Mouse (Mus musculus) hindbrain, embryonic 10.5 days (tissue): Measurements from ENCODE around the gene Adamtsl4. TPM values are rescaled to one million over a fixed set of nuclear protein-coding genes. Genes with fewer than 3 reads are reported as not detected.
"Not testable (repeated sequence)": the region's sequence is repeated elsewhere in the genome, so short reads cannot be mapped to it uniquely, and the experiment has no call there.

Experiments
- DNase-seq: peaks from one replicate; pipeline ENCODE4 v3.0.0-alpha.2; 2017; ENCODE audit warnings: low spot score
- H3K27ac ChIP-seq: fragments of 300-500 bp; sonication (generic); 2 replicates; pipeline ENCODE4 v1.5.1; 2016; ENCODE audit warnings: mild to moderate bottlenecking, moderate library complexity
- H3K27me3 ChIP-seq: fragments of 300-500 bp; sonication (generic); 2 replicates; pipeline ENCODE4 v1.6.1; 2016; ENCODE audit warnings: mild to moderate bottlenecking; ENCODE audit not compliant: poor library complexity, insufficient read depth, severe bottlenecking
- H3K36me3 ChIP-seq: fragments of 300-500 bp; sonication (generic); 2 replicates; pipeline ENCODE4 v1.6.1; 2016; ENCODE audit warnings: mild to moderate bottlenecking, moderate library complexity
- H3K4me1 ChIP-seq: fragments of 300-500 bp; sonication (generic); replicated peaks from 2 replicates; pipeline ENCODE4 v1.6.1; 2016; ENCODE audit warnings: mild to moderate bottlenecking
- H3K4me3 ChIP-seq: fragments of 300-500 bp; sonication (generic); 2 replicates; pipeline ENCODE4 v1.5.1; 2016; ENCODE audit warnings: mild to moderate bottlenecking, moderate library complexity
- H3K9me3 ChIP-seq: fragments of 300-500 bp; sonication (generic); 2 replicates; pipeline ENCODE4 v1.6.1; 2016; ENCODE audit warnings: mild to moderate bottlenecking, moderate library complexity
- WGBS: fragments of 180-500 bp; shearing (Covaris S2); methylation state at CpG from one replicate; pipeline ENCODE4 v1.1.7; 2016; 5-methylcytosine and 5-hydroxymethylcytosine counted together
- polyA plus RNA-seq: library from polyadenylated mRNA; unstranded; fragments of >200 nt; fragmentation: Nextera tagmentation; extraction: Ambion mirVana; gene quantifications from 2 replicates; pipeline ENCODE4 v1.2.1, GENCODE M21; 2016

Adamtsl4 gene
- polyA plus RNA-seq, 1 experiment from 2014 or later, result 0.86 TPM

GRCm38 (mm10) chr3:95661945-95662715, 25.6 kb downstream of the Adamtsl4 start:
- 63% methylated on average over 7 of the region's 7 CpGs for WGBS
- no peak for DNase-seq
- Histone ChIP-seq H3K27ac (no peak overlapping the region), H3K27me3 (no peaks in the 10 kb centered on the region), H3K9me3 (no peaks in the 10 kb centered on the region), H3K4me3 (peak overlapping the region; percentile 23), H3K36me3 (peaks cover 64% of the 10 kb centered on the region), H3K4me1 (peaks cover 65% of the 10 kb centered on the region)

GRCm38 (mm10) chr3:95660788-95661478, 26.8 kb downstream of the Adamtsl4 start:
- H3K27ac ChIP-seq, result peak overlapping the region; percentile 99
- DNase-seq, result no peak
- H3K4me1 ChIP-seq, result peaks cover 53% of the 10 kb centered on the region
- WGBS, result 73% methylated on average over 2 of the region's 2 CpGs
- H3K9me3 ChIP-seq, result no peaks in the 10 kb centered on the region
- peaks cover 58% of the 10 kb centered on the region for H3K36me3 ChIP-seq
- no peaks in the 10 kb centered on the region for H3K27me3 ChIP-seq
- H3K4me3 ChIP-seq, result peak overlapping the region; percentile 99

- peak overlapping the region; percentile 99 for H3K27ac ChIP-seq
- H3K4me1 ChIP-seq, result peaks cover 46% of the 10 kb centered on the region
- no peaks in the 10 kb centered on the region for H3K9me3 ChIP-seq
- DNase-seq, result no peak
- peaks cover 51% of the 10 kb centered on the region for H3K36me3 ChIP-seq
- H3K4me3 ChIP-seq, result peak overlapping the region; percentile 99
- WGBS, result 3% methylated on average over 8 of the region's 8 CpGs
- no peaks in the 10 kb centered on the region for H3K27me3 ChIP-seq
These were observed 27.8 kb downstream of the Adamtsl4 start for GRCm38 (mm10) chr3:95659948-95660347.

DNA sequence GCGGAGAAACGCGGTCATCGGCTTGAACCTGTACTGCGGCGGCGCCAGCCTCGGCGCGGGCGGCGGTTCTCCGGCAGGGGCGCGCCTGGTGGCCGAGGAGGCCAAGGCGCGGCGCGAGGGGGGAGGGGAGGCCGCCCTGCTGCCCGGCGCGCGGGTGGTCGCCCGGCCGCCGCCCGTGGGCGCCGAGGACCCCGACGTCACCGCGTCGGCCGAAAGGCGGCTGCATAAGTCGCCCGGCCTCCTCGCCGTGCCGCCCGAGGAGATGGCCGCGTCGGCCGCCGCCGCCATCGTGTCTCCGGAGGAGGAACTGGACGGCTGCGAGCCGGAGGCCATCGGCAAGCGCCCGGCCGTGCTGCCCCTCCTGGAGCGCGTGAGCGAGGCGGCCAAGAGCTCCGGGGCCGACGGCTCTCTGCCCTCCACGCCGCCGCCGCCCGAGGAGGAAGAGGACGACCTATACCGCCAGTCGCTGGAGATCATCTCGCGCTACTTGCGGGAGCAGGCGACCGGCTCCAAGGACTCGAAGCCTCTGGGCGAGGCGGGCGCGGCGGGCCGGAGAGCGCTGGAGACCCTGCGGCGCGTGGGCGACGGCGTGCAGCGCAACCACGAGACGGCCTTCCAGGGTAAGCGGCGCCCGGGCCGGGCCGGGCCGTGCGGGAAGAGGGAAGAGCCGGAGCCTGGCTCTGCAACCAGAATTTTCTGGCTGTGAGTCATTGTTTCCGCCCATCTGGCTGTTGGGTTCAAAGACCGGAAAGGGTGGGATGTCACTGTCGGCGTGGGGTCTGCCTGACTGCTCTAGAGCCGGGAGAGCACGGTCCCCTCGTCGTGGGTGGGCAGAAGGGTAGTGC, 28.6 kb downstream of the Adamtsl4 start:
- H3K36me3 ChIP-seq, result peaks cover 42% of the 10 kb centered on the region
- no peaks in the 10 kb centered on the region for H3K9me3 ChIP-seq
- H3K27ac ChIP-seq, result peak overlapping the region; percentile 99
- no peaks in the 10 kb centered on the region for H3K27me3 ChIP-seq
- H3K4me1 ChIP-seq, result peaks cover 45% of the 10 kb centered on the region
- DNase-seq, result peak; percentile 83
- peak overlapping the region; percentile 99 for H3K4me3 ChIP-seq
- under 1% methylated on average over 113 of the region's 113 CpGs for WGBS

- Histone ChIP-seq H3K4me3 (peak within 1 kb of the TSS; percentile 99), H3K36me3 (peaks cover 35% of the 10 kb centered on the region), H3K9me3 (no peaks in the 10 kb centered on the region), H3K27ac (peak within 1 kb of the TSS; percentile 99), H3K4me1 (peaks cover 46% of the 10 kb centered on the region), H3K27me3 (no peaks in the 10 kb centered on the region)
- DNase-seq, result peak; percentile 95
- under 1% methylated on average over 43 of the region's 43 CpGs for WGBS
These were observed 29.4 kb downstream of the Adamtsl4 start, which contains the start of gene Mcl1 for GRCm38 (mm10) chr3:95658236-95658867. Mcl1 (plus strand) TSS chr3:95658788.

- 88% methylated on average over 3 of the region's 3 CpGs for WGBS
- peak overlapping the region; percentile 99 for H3K4me3 ChIP-seq
- H3K27me3 ChIP-seq, result no peaks in the 10 kb centered on the region
- H3K9me3 ChIP-seq, result no peaks in the 10 kb centered on the region
- DNase-seq, result no peak
- H3K4me1 ChIP-seq, result peaks cover 48% of the 10 kb centered on the region
- H3K36me3 ChIP-seq, result peaks cover 29% of the 10 kb centered on the region
- H3K27ac ChIP-seq, result peak overlapping the region; percentile 99
These were observed 30.0 kb downstream of the Adamtsl4 start for GRCm38 (mm10) chr3:95657711-95658110.

DNA sequence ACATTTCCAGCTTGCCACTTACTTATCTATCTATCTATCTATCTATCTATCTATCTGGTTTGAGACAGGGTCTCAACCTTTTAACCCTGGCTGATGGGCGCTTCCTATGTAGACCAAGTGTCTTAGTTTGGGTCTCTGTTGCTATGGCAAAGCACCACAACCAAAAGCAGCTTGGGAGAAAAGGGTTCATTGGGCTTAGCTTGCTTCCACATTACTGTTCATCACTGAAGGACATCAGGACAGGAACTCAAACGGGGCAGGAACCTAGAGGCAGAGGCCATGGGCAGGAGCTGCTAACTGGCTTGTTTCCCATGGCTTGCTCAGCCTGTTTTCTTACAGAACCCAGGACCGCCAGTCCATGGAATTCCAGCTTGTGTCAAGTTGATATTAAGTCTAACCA, 30.6 kb downstream of the Adamtsl4 start:
- no peaks in the 10 kb centered on the region for H3K27me3 ChIP-seq
- H3K36me3 ChIP-seq, result peaks cover 23% of the 10 kb centered on the region
- H3K4me1 ChIP-seq, result peaks cover 48% of the 10 kb centered on the region
- no peak for DNase-seq
- H3K9me3 ChIP-seq, result no peaks in the 10 kb centered on the region
- H3K27ac ChIP-seq, result no peak overlapping the region
- H3K4me3 ChIP-seq, result no peak overlapping the region
- 91% methylated on average over 3 of the region's 3 CpGs for WGBS

GRCm38 (mm10) chr3:95655437-95655836, 32.3 kb downstream of the Adamtsl4 start:
- no peaks in the 10 kb centered on the region for H3K9me3 ChIP-seq
- no peak for DNase-seq
- no peaks in the 10 kb centered on the region for H3K27me3 ChIP-seq
- no peak overlapping the region for H3K27ac ChIP-seq
- peaks cover 6% of the 10 kb centered on the region for H3K36me3 ChIP-seq
- peaks cover 32% of the 10 kb centered on the region for H3K4me1 ChIP-seq
- WGBS, result 90% methylated on average over 5 of the region's 5 CpGs
- H3K4me3 ChIP-seq, result no peak overlapping the region

- not testable (repeated sequence) for H3K9me3 ChIP-seq, H3K27ac ChIP-seq, H3K36me3 ChIP-seq, H3K27me3 ChIP-seq, DNase-seq, H3K4me3 ChIP-seq
- H3K4me1 ChIP-seq, result peaks cover 30% of the 10 kb centered on the region
- 96% methylated on average over 3 of the region's 3 CpGs for WGBS
These were observed 33.3 kb downstream of the Adamtsl4 start for GRCm38 (mm10) chr3:95654371-95654770.

GRCm38 (mm10) chr3:95653473-95654034, 34.2 kb downstream of the Adamtsl4 start:
- Histone ChIP-seq H3K27me3 (no peaks in the 10 kb centered on the region), H3K4me3 (no peak overlapping the region; the same call in 1 of the 2 replicates), H3K4me1 (peaks cover 30% of the 10 kb centered on the region), H3K27ac (peak overlapping the region; percentile 53), H3K36me3 (no peaks in the 10 kb centered on the region), H3K9me3 (no peaks in the 10 kb centered on the region)
- WGBS, result 19% methylated on average over 11 of the region's 11 CpGs
- no peak for DNase-seq

- Histone ChIP-seq H3K27ac (no peak overlapping the region), H3K27me3 (no peaks in the 10 kb centered on the region), H3K4me1 (peaks cover 26% of the 10 kb centered on the region), H3K9me3 (no peaks in the 10 kb centered on the region), H3K36me3 (no peaks in the 10 kb centered on the region), H3K4me3 (no peak overlapping the region)
- WGBS, result 13% methylated on average over 6 of the region's 6 CpGs
- DNase-seq, result no peak
These were observed 34.8 kb downstream of the Adamtsl4 start for GRCm38 (mm10) chr3:95652871-95653270.

DNA sequence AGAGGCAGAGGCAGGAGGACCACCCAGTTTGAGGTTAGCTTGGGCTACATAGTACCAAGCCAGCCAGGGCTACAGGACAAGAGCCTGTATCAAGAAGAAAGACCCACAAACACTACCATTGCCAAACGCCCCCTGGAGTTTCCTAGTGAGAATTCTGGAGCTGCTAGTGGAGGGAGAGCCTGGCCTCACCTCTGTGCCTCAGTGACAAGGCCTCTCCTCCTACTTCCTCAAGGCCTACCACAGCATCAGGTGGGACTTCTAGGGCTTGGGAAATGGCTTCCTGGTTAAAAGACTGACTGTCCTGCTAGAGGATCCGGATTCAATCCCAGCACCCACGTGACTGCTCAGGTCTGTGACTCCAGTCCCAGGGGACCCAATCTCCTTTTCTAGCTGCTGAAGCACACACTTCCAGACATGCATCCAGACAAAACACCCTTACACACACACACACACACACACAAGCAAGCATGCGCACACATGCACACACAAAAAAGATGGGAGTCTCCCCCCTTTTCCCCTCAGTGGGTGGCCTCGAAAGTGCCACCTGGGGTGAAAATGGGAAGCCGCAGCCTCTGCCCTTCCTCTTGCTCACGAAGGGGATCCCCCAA, 35.4 kb downstream of the Adamtsl4 start:
- no peak overlapping the region for H3K4me3 ChIP-seq
- H3K27me3 ChIP-seq, result no peaks in the 10 kb centered on the region
- no peak for DNase-seq
- 58% methylated on average over 7 of the region's 7 CpGs for WGBS
- H3K36me3 ChIP-seq, result no peaks in the 10 kb centered on the region
- no peaks in the 10 kb centered on the region for H3K9me3 ChIP-seq
- peak overlapping the region; percentile 56 for H3K27ac ChIP-seq
- peaks cover 21% of the 10 kb centered on the region for H3K4me1 ChIP-seq
